10 mouse cellular contexts compared by ENCODE assay signal in the genomic region with DNA sequence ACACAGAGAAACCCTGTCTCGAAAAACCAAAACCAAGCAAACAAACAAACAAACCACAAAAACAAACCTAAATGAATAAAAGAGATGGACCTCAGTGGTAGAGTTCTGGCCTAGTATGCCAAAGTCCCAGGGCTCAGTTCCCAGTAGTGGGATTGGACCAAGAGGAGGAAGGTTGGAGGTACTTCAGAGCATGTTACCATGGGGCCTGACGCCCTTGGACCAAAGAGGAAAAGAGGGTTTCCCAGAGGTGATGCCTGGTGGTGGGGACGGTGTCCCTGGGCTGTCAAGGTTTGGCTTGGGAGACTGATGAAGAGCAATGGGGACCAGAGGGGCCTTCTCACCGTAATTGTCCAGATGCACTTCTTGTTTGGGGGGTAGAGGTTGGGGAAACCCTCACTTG. TPM values are rescaled to one million over a fixed set of nuclear protein-coding genes. Genes with fewer than 3 reads are reported as not detected.
DNase-seq lines count a peak whose midpoint lies in the region; ATAC-seq and TF ChIP-seq lines count a peak whose summit lies in the region.
"Had no signal": no experiment of that assay in that cellular context is flagged by ENCODE, and none has a peak within 500 bp of the region (broad histone marks: within the 10 kb centered on the region; RNA-seq: fewer than 3 reads in every experiment).

No protein-coding gene starts in this region.

- peak overlapping the region; percentile 38 for H3K4me3 ChIP-seq in heart, embryonic 11.5 days (ENCODE audit: low read depth, low read length)
- H3K4me3 ChIP-seq in midbrain, embryonic 11.5 days (ENCODE audit: low read depth, low read length): no peak overlapping the region
- H3K4me3 ChIP-seq in midbrain, embryonic 15.5 days: no peak overlapping the region
- H3K4me3 ChIP-seq in intestine, postnatal 0 days (ENCODE audit: low read depth, low read length): peak overlapping the region; percentile 9; the same call in 1 of the 2 replicates
- peak overlapping the region; percentile 48 for H3K4me3 ChIP-seq in stomach, embryonic 16.5 days (replicated peaks; ENCODE audit: low read length)

- peak overlapping the region; percentile 84 for H3K27ac ChIP-seq in heart, embryonic 11.5 days (ENCODE audit: low read depth, low read length)
- no peak overlapping the region for H3K27ac ChIP-seq in midbrain, embryonic 11.5 days (ENCODE audit: low read depth, low read length)
- H3K27ac ChIP-seq in midbrain, embryonic 15.5 days: no peak overlapping the region
- peak overlapping the region; percentile 64 for H3K27ac ChIP-seq in intestine, postnatal 0 days (ENCODE audit: low read depth, low read length)
- H3K27ac ChIP-seq in stomach, embryonic 16.5 days (ENCODE audit: low read length): peak overlapping the region; percentile 95; the same call in 1 of the 2 replicates

- H3K9ac ChIP-seq in heart, embryonic 11.5 days (ENCODE audit: low read depth, low read length): peak overlapping the region; percentile 11
- H3K9ac ChIP-seq in midbrain, embryonic 11.5 days (ENCODE audit: low read length): peak overlapping the region; percentile 30; the same call in 1 of the 2 replicates
- H3K9ac ChIP-seq in midbrain, embryonic 15.5 days: no peak overlapping the region
- no peak overlapping the region for H3K9ac ChIP-seq in intestine, postnatal 0 days (ENCODE audit: low read depth, low read length)
- peak overlapping the region; percentile 71 for H3K9ac ChIP-seq in stomach, embryonic 16.5 days (ENCODE audit: low read length)

- peaks cover 41% of the 10 kb centered on the region for H3K4me1 ChIP-seq in heart, embryonic 11.5 days (ENCODE audit: control insufficient read depth, insufficient read depth, low read length)
- H3K4me1 ChIP-seq in midbrain, embryonic 11.5 days (ENCODE audit: control insufficient read depth, insufficient read depth, low read length): peaks cover 26% of the 10 kb centered on the region
- H3K4me1 ChIP-seq in midbrain, embryonic 15.5 days: peaks cover 12% of the 10 kb centered on the region; the same call in 1 of the 2 replicates
- H3K4me1 ChIP-seq in intestine, postnatal 0 days (replicated peaks; ENCODE audit: control insufficient read depth, insufficient read depth, low read length): peaks cover 10% of the 10 kb centered on the region; the same call in 1 of the 2 replicates
- H3K4me1 ChIP-seq in stomach, embryonic 16.5 days (ENCODE audit: control insufficient read depth, insufficient read depth, low read length): peaks cover 50% of the 10 kb centered on the region

- no peak for DNase-seq in heart, adult 8-10 months (ENCODE audit: low spot score)
- no peak for DNase-seq in midbrain, embryonic 11.5 days (ENCODE audit: low spot score, missing footprints)
- DNase-seq in layer of hippocampus, adult 8-10 months (ENCODE audit: low spot score in 2 of 2): no peak
- no peak for DNase-seq in adrenal gland, adult 18-20 months (ENCODE audit: low spot score in 2 of 2)

- H3K9me3 ChIP-seq in heart, embryonic 11.5 days (replicated peaks; ENCODE audit: control insufficient read depth, low read length): no peaks in the 10 kb centered on the region
- no peaks in the 10 kb centered on the region for H3K9me3 ChIP-seq in midbrain, embryonic 11.5 days (ENCODE audit: control insufficient read depth, low read length)
- no peaks in the 10 kb centered on the region for H3K9me3 ChIP-seq in midbrain, embryonic 15.5 days
- no peaks in the 10 kb centered on the region for H3K9me3 ChIP-seq in intestine, postnatal 0 days (ENCODE audit: control insufficient read depth)
- no peaks in the 10 kb centered on the region for H3K9me3 ChIP-seq in stomach, embryonic 16.5 days (replicated peaks; ENCODE audit: control insufficient read depth, low read length)

- ATAC-seq in heart, embryonic 11.5 days (replicated peaks; ENCODE audit: insufficient number of reproducible peaks, low FRiP score, low TSS enrichment): no peak
- ATAC-seq in midbrain, embryonic 11.5 days (ENCODE audit: low FRiP score): no peak
- ATAC-seq in midbrain, embryonic 15.5 days (replicated peaks): no peak
- no peak for ATAC-seq in intestine, postnatal 0 days
- ATAC-seq in stomach, embryonic 16.5 days (ENCODE audit: insufficient read depth, low FRiP score): no peak

- H3K4me2 ChIP-seq in heart, embryonic 11.5 days: peak overlapping the region; percentile 66
- H3K4me2 ChIP-seq in midbrain, embryonic 11.5 days: no peak overlapping the region
- H3K4me2 ChIP-seq in midbrain, embryonic 15.5 days: no peak overlapping the region
- peak overlapping the region; percentile 55 for H3K4me2 ChIP-seq in intestine, postnatal 0 days (replicated peaks; ENCODE audit: low read depth)
- H3K4me2 ChIP-seq in stomach, embryonic 16.5 days (ENCODE audit: low read depth, low read length): peak overlapping the region; percentile 54

- peaks cover 12% of the 10 kb centered on the region for H3K36me3 ChIP-seq in heart, embryonic 11.5 days (ENCODE audit: control insufficient read depth, insufficient read depth, low read length)
- H3K36me3 ChIP-seq in midbrain, embryonic 11.5 days (ENCODE audit: control insufficient read depth, insufficient read depth, low read length): no peaks in the 10 kb centered on the region
- H3K36me3 ChIP-seq in midbrain, embryonic 15.5 days (replicated peaks): no peaks in the 10 kb centered on the region
- H3K36me3 ChIP-seq in intestine, postnatal 0 days (ENCODE audit: control insufficient read depth, insufficient read depth): peaks cover 18% of the 10 kb centered on the region
- no peaks in the 10 kb centered on the region for H3K36me3 ChIP-seq in stomach, embryonic 16.5 days (ENCODE audit: control insufficient read depth, insufficient read depth, low read length)

- TF ChIP-seq CTCF in intestine, postnatal 0 days (IDR thresholded peaks at IDR 0.05; ENCODE audit: low read depth): no peak

- WGBS in heart, embryonic 11.5 days (ENCODE audit: insufficient replicate concordance): 61% methylated on average over 4 of the region's 4 CpGs
- 80% methylated on average over 4 of the region's 4 CpGs for WGBS in midbrain, embryonic 11.5 days
- 79% methylated on average over 4 of the region's 4 CpGs for WGBS in midbrain, embryonic 15.5 days
- WGBS in intestine, postnatal 0 days: 76% methylated on average over 4 of the region's 4 CpGs
- WGBS in stomach, embryonic 16.5 days: 63% methylated on average over 4 of the region's 4 CpGs

- H3K27me3 ChIP-seq in heart, embryonic 11.5 days (ENCODE audit: control insufficient read depth, insufficient read depth, low read length): no peaks in the 10 kb centered on the region
- no peaks in the 10 kb centered on the region; the same call in 1 of the 2 replicates for H3K27me3 ChIP-seq in midbrain, embryonic 11.5 days (ENCODE audit: control insufficient read depth, insufficient read depth, low read length)
- H3K27me3 ChIP-seq in midbrain, embryonic 15.5 days (replicated peaks): no peaks in the 10 kb centered on the region; the same call in 1 of the 2 replicates
- no peaks in the 10 kb centered on the region for H3K27me3 ChIP-seq in intestine, postnatal 0 days (replicated peaks; ENCODE audit: control insufficient read depth, insufficient read depth, low read length)
- H3K27me3 ChIP-seq in stomach, embryonic 16.5 days (ENCODE audit: control insufficient read depth, insufficient read depth, low read length): no peaks in the 10 kb centered on the region
- H3K27me3 ChIP-seq: CH12.LX had no signal

RNA-seq across cellular contexts. Expression of gene Pcolce, which starts 3.5 kb away (rescaled TPM):
- 120 and 134 TPM in 2 replicates for polyA plus RNA-seq in heart, embryonic 11.5 days (2014; fragmentation: Nextera tagmentation; extraction: Ambion mirVana)
- 10 to 100 TPM; 38.9 to 46.0 (median 42.2) TPM for total RNA-seq in heart, adult 8-10 months (2022)
- polyA plus RNA-seq in midbrain, embryonic 11.5 days (2014; fragmentation: Nextera tagmentation; extraction: Ambion mirVana): 58.8 and 61.4 TPM in 2 replicates
- 15.1 and 16.7 TPM in 2 replicates for polyA plus RNA-seq in midbrain, embryonic 15.5 days (2015; fragmentation: Nextera tagmentation; extraction: Ambion mirVana)
- polyA plus RNA-seq in intestine, postnatal 0 days (2015; fragmentation: Nextera tagmentation; extraction: Ambion mirVana): 44.2 and 44.6 TPM in 2 replicates
- polyA plus RNA-seq in stomach, embryonic 16.5 days (2015; fragmentation: Nextera tagmentation; extraction: Ambion mirVana): 150 and 153 TPM in 2 replicates
- total RNA-seq in layer of hippocampus, adult 8-10 months (2022): 1 to 10 TPM; 7.2 to 9.6 (median 8.9) TPM
- 100 to 1,000 TPM; 667 to 880 TPM for total RNA-seq in adrenal gland, adult 18-20 months (2021)
- total RNA-seq: common myeloid progenitor, adult 5-6 weeks had no signal

RNA-seq across cellular contexts. Expression of gene Mospd3, which starts 9.2 kb away (rescaled TPM):
- 13.9 and 16.0 TPM in 2 replicates for polyA plus RNA-seq in heart, embryonic 11.5 days (2014; fragmentation: Nextera tagmentation; extraction: Ambion mirVana)
- total RNA-seq in heart, adult 8-10 months (2022): 10 to 100 TPM in 3 of 4 experiments, 1 to 10 TPM in 1; 9.0 to 17.6 (median 14.4) TPM
- polyA plus RNA-seq in midbrain, embryonic 11.5 days (2014; fragmentation: Nextera tagmentation; extraction: Ambion mirVana): 19.0 and 19.8 TPM in 2 replicates
- polyA plus RNA-seq in midbrain, embryonic 15.5 days (2015; fragmentation: Nextera tagmentation; extraction: Ambion mirVana): 66.9 and 68.2 TPM in 2 replicates
- 35.3 and 38.0 TPM in 2 replicates for polyA plus RNA-seq in intestine, postnatal 0 days (2015; fragmentation: Nextera tagmentation; extraction: Ambion mirVana)
- polyA plus RNA-seq in stomach, embryonic 16.5 days (2015; fragmentation: Nextera tagmentation; extraction: Ambion mirVana): 23.8 and 24.3 TPM in 2 replicates
- 10 to 100 TPM; 19.2 to 28.5 (median 26.2) TPM for total RNA-seq in layer of hippocampus, adult 8-10 months (2022)
- 10 to 100 TPM; 41.3 to 43.6 TPM for total RNA-seq in adrenal gland, adult 18-20 months (2021)

RNA-seq across cellular contexts. Expression of gene Fbxo24, which starts 18.7 kb away (rescaled TPM):
- not detected in 2 replicates for polyA plus RNA-seq in heart, embryonic 11.5 days (2014; fragmentation: Nextera tagmentation; extraction: Ambion mirVana)
- under 1 TPM; 0.19 to 0.29 (median 0.23) TPM for total RNA-seq in heart, adult 8-10 months (2022)
- 0.10 and 0.16 TPM in 2 replicates for polyA plus RNA-seq in midbrain, embryonic 11.5 days (2014; fragmentation: Nextera tagmentation; extraction: Ambion mirVana)
- polyA plus RNA-seq in midbrain, embryonic 15.5 days (2015; fragmentation: Nextera tagmentation; extraction: Ambion mirVana): 0.13 and 0.17 TPM in 2 replicates
- 0.16 and 0.25 TPM in 2 replicates for polyA plus RNA-seq in intestine, postnatal 0 days (2015; fragmentation: Nextera tagmentation; extraction: Ambion mirVana)
- 0.09 and 0.27 TPM in 2 replicates for polyA plus RNA-seq in stomach, embryonic 16.5 days (2015; fragmentation: Nextera tagmentation; extraction: Ambion mirVana)
- total RNA-seq in layer of hippocampus, adult 8-10 months (2022): under 1 TPM; 0.22 to 0.69 (median 0.34) TPM
- total RNA-seq in adrenal gland, adult 18-20 months (2021): 1 to 10 TPM in 1 of 2 experiments, under 1 TPM in 1; 0.93 to 1.3 TPM
- total RNA-seq: common myeloid progenitor, adult 5-6 weeks had no signal

RNA-seq across cellular contexts. Expression of gene Lrch4, which starts 18.9 kb away (rescaled TPM):
- polyA plus RNA-seq in heart, embryonic 11.5 days (2014; fragmentation: Nextera tagmentation; extraction: Ambion mirVana): 26.0 and 28.0 TPM in 2 replicates
- total RNA-seq in heart, adult 8-10 months (2022): 10 to 100 TPM; 13.1 to 17.8 (median 17.1) TPM
- 27.3 and 28.3 TPM in 2 replicates for polyA plus RNA-seq in midbrain, embryonic 11.5 days (2014; fragmentation: Nextera tagmentation; extraction: Ambion mirVana)
- polyA plus RNA-seq in midbrain, embryonic 15.5 days (2015; fragmentation: Nextera tagmentation; extraction: Ambion mirVana): 18.8 and 19.1 TPM in 2 replicates
- polyA plus RNA-seq in intestine, postnatal 0 days (2015; fragmentation: Nextera tagmentation; extraction: Ambion mirVana): 31.5 and 31.6 TPM in 2 replicates
- 36.4 and 39.4 TPM in 2 replicates for polyA plus RNA-seq in stomach, embryonic 16.5 days (2015; fragmentation: Nextera tagmentation; extraction: Ambion mirVana)
- total RNA-seq in layer of hippocampus, adult 8-10 months (2022): 10 to 100 TPM; 18.8 to 26.8 (median 22.5) TPM
- total RNA-seq in adrenal gland, adult 18-20 months (2021): 10 to 100 TPM; 30.3 to 32.7 TPM

RNA-seq across cellular contexts. Expression of gene Gm20605, which starts 18.9 kb away (rescaled TPM):
- polyA plus RNA-seq in heart, embryonic 11.5 days (2014; fragmentation: Nextera tagmentation; extraction: Ambion mirVana): 5.9 and 6.5 TPM in 2 replicates
- 1 to 10 TPM; 2.3 to 4.2 (median 2.7) TPM for total RNA-seq in heart, adult 8-10 months (2022)
- polyA plus RNA-seq in midbrain, embryonic 11.5 days (2014; fragmentation: Nextera tagmentation; extraction: Ambion mirVana): 4.5 and 5.8 TPM in 2 replicates
- 11.3 and 11.8 TPM in 2 replicates for polyA plus RNA-seq in midbrain, embryonic 15.5 days (2015; fragmentation: Nextera tagmentation; extraction: Ambion mirVana)
- 1.3 and 1.8 TPM in 2 replicates for polyA plus RNA-seq in intestine, postnatal 0 days (2015; fragmentation: Nextera tagmentation; extraction: Ambion mirVana)
- polyA plus RNA-seq in stomach, embryonic 16.5 days (2015; fragmentation: Nextera tagmentation; extraction: Ambion mirVana): 9.4 and 12.2 TPM in 2 replicates
- 10 to 100 TPM; 14.7 to 24.8 (median 19.2) TPM for total RNA-seq in layer of hippocampus, adult 8-10 months (2022)
- 10 to 100 TPM; 10.7 to 11.3 TPM for total RNA-seq in adrenal gland, adult 18-20 months (2021)

Comparison
In these comparisons a context has a peak if more than half of its experiments do, and no peak if none do; other contexts are left out.
1. H3K9ac ChIP-seq: peak in heart, embryonic 11.5 days (single experiment), midbrain, embryonic 11.5 days (single experiment) and stomach, embryonic 16.5 days (single experiment); none in midbrain, embryonic 15.5 days (single experiment) and intestine, postnatal 0 days (single experiment).
2. H3K27ac ChIP-seq: peak in heart, embryonic 11.5 days (single experiment), intestine, postnatal 0 days (single experiment) and stomach, embryonic 16.5 days (single experiment); none in midbrain, embryonic 11.5 days (single experiment) and midbrain, embryonic 15.5 days (single experiment).
3. H3K4me2 ChIP-seq: peak in heart, embryonic 11.5 days (single experiment), intestine, postnatal 0 days (single experiment) and stomach, embryonic 16.5 days (single experiment); none in midbrain, embryonic 11.5 days (single experiment) and midbrain, embryonic 15.5 days (single experiment).
4. H3K4me3 ChIP-seq: peak in heart, embryonic 11.5 days (single experiment), intestine, postnatal 0 days (single experiment) and stomach, embryonic 16.5 days (single experiment); none in midbrain, embryonic 11.5 days (single experiment) and midbrain, embryonic 15.5 days (single experiment).